Mouse (Mus musculus): Measurements from ENCODE around the gene Ube2v1.

Gene Ube2v1

DNA sequence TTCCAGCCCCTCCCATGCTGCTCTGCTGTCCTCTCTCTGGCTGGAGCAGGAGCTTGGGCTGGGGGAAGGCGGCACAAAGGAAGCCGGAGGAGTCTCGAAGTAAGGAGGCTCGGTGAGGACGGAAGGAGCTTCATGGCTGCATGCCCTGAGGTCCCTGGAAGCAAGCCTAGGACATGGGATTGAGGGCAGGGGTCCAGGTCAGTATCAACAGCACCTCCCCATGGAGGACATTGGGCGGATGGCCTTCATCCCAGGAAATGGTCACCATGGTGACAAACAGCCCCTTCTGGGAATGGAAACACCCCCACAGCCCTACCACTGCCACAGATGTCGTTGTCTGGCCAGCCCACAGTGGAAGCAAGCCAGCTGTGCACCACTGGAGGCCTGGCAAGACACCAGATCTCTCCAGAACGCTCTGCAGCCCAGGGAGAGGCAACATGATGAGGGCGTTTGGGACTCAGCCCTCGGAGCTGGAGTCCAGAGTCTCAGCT, 37.4 kb downstream of the Ube2v1 start:
- no peak for DNase-seq (ENCODE audit: low read depth in 2 of 2, low spot score in 2 of 2)

- DNase-seq (ENCODE audit: low read depth in 2 of 2, low spot score in 2 of 2), result no peak
Measured at GRCm38 (mm10) chr2:167593551-167594250, 38.2 kb downstream of the Ube2v1 start.

DNA sequence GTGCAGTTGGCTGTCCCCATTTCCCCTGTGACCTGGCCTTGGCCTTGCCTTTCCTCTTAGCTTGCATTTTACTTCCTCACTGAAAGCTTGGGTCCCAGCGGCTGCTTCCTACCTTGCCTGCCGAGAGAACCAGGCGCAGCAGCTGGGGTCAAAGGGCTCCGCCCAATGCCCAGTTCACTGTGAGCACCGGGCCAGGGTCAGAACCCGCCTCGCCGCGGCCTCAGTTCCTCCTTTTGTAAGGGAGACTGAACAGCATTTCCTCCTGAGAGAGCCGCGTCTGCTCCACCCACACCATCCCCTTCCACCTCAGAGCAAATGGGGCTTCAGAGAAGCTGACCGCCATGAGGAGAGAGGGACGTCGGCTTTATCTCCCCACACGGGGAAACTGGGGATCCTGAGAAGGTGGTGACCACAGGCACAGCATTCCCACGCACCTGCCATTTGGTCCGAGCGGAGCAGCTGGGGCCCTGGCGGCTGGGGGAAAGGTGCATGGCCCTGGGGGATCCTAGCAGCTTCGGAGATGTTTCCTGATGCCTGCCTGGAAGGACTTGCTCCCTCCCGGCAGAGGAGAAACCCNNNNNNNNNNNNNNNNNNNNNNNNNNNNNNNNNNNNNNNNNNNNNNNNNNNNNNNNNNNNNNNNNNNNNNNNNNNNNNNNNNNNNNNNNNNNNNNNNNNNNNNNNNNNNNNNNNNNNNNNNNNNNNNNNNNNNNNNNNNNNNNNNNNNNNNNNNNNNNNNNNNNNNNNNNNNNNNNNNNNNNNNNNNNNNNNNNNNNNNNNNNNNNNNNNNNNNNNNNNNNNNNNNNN, 42.9 kb downstream of the Ube2v1 start:
- peak; percentile 18 to 19 for DNase-seq (ENCODE audit: low read depth in 2 of 2, low spot score in 2 of 2)

GRCm38 (mm10) chr2:167586976-167587375, 44.9 kb downstream of the Ube2v1 start:
- DNase-seq (ENCODE audit: low read depth in 2 of 2, low spot score in 2 of 2), result no peak

DNA sequence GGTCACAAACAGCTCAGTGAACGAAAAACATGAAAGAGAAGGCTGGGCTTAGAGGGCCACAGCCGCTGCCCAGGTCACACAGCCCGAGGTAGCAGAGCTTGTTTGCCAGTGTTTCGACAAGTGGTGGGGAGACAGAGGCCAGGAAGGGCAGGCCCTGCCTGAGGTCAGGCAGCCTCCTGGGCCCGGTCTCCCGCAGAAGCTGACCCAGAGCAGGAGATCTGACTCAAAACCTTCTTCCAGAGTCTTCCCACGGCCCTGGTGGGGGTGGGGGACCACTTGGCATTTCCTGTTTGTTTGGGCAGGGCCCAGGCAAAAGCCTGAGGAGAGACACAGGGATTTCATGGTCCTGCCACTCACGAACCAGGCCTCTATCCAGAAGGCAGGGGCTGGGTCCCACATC, 45.9 kb downstream of the Ube2v1 start:
- DNase-seq (ENCODE audit: low read depth in 2 of 2, low spot score in 2 of 2), result no peak

DNA sequence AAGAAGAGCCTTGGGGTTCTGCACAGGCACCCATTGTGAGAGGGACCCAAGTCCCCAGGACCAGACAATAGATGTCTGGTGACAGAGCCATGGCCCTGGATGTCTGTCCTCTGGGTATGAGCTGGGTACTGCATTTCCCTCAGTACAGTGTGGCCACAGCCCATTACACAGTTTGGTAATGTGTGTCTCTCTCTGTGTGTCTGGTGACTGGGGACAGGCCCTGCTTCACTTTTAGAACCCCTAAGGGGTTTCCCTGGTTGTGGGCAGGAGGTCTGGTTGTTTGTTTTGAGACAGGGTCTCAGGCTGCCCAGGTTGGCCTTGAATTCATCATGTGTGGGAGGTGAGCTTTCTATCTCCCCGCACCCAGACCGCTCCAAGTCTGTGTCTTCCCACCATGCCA, 46.6 kb downstream of the Ube2v1 start:
- no peak for DNase-seq (ENCODE audit: low read depth in 2 of 2, low spot score in 2 of 2)

GRCm38 (mm10) chr2:167583161-167583952, 48.5 kb downstream of the Ube2v1 start:
- no peak for DNase-seq (ENCODE audit: low read depth in 2 of 2, low spot score in 2 of 2)

GRCm38 (mm10) chr2:167578521-167578920, 53.4 kb downstream of the Ube2v1 start:
- no peak for DNase-seq (ENCODE audit: low read depth in 2 of 2, low spot score in 2 of 2)

DNA sequence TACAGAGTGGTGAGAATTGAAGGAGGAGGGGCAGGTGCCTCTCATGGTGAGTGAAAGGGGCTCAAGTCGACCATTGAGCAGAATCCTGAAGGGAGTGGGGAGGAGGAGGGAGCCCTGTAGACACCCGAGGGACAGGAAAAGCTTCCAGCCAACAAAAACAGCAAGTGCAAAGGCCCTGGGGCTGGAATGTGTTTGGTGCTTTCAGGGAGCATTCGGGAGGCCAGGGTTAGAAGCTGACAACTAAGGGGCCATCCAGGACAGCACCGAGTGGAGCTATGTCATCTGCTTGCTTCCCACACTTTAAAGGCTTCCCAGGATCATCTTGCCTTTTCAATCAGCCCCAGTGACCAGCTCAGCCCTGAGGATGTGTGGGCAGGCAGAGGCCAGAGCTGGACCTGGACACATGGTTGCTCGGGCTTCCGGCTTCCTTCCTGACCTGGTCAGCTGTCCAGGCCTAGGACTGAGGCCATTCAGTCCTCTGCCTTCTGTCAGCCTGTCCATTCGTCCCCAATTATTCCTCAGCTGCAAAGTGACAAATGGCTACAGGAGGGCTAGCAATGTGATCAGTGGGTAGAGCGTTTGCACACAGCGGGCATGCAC, 54.6 kb downstream of the Ube2v1 start:
- DNase-seq (ENCODE audit: low read depth in 2 of 2, low spot score in 2 of 2), result no peak

DNA sequence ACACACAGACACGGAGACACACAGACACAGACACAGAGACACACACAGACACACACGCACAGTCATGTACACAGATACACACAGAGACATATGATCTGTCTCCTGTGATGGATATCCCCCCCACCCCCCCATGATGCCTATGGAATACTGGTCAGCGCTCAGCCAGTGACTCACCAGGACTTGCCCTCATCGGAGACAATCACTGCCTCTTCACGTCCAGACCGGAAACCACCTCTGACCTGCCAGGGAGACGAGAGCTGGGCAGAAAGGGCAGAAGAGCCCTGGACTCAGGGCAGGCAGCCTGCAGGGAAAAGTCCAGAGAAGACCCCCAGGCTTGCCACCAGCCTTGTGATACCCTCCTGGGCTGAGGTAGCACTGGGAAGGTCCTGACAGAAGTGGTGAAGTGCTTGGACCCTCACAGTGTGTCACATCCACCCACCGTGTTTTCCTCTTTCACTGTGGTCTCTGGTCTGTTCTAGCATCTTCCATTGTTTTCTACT, 55.7 kb downstream of the Ube2v1 start:
- no peak for DNase-seq (ENCODE audit: low read depth in 2 of 2, low spot score in 2 of 2)

GRCm38 (mm10) chr2:167575581-167575980, 56.3 kb downstream of the Ube2v1 start:
- no peak for DNase-seq (ENCODE audit: low read depth in 2 of 2, low spot score in 2 of 2)

GRCm38 (mm10) chr2:167574814-167575213, 57.1 kb downstream of the Ube2v1 start:
- DNase-seq (ENCODE audit: low read depth in 2 of 2, low spot score in 2 of 2), result no peak

GRCm38 (mm10) chr2:167571442-167572220, 60.3 kb downstream of the Ube2v1 start:
- DNase-seq (ENCODE audit: low read depth in 2 of 2, low spot score in 2 of 2), result no peak

DNA sequence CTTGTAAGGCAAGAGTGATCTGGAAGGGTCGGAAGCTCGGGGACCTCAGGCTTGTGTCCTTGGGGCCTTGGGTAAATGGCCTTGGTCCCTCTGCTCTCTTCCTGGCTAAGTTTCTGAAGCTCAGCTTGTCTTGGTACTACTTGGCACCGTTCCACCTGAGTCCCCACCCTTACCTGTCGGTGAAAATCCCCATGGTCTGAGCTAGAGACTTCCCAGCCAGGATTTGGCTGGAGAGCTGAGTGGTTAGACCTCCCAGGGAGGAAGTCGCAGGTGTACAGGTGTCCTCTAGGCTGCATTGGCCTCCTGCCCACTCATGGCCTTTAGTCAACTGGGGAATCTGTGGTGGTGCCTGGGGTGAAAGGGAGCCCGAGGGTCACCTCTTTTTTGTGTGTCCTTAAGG, 61.1 kb downstream of the Ube2v1 start:
- no peak for DNase-seq (ENCODE audit: low read depth in 2 of 2, low spot score in 2 of 2)

- DNase-seq (ENCODE audit: low read depth in 2 of 2, low spot score in 2 of 2), result no peak
Measured at GRCm38 (mm10) chr2:167569934-167570651, 61.8 kb downstream of the Ube2v1 start.

- no peak for DNase-seq (ENCODE audit: low read depth in 2 of 2, low spot score in 2 of 2)
Measured at GRCm38 (mm10) chr2:167568112-167568511, 63.8 kb downstream of the Ube2v1 start.

- no peak for DNase-seq (ENCODE audit: low read depth in 2 of 2, low spot score in 2 of 2)
Measured at GRCm38 (mm10) chr2:167565682-167566081, 66.2 kb downstream of the Ube2v1 start.

DNA sequence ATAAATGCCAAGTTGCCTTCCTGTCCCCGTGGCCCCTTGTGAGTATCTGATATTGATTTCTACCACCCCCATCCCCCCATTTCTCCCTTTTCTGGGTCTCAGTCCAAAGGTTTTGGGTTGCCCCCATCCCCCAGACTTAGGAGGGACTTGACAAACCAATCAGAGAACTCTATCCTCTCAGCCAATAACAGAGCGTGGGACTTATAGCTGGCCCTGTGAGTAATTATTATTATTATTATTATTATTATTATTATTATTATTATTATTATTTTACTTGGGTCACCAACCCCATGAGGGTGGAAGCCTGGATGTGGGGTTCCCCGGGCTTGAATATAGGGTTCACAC, 66.6 kb downstream of the Ube2v1 start:
- no peak for DNase-seq (ENCODE audit: low read depth in 2 of 2, low spot score in 2 of 2)

DNA sequence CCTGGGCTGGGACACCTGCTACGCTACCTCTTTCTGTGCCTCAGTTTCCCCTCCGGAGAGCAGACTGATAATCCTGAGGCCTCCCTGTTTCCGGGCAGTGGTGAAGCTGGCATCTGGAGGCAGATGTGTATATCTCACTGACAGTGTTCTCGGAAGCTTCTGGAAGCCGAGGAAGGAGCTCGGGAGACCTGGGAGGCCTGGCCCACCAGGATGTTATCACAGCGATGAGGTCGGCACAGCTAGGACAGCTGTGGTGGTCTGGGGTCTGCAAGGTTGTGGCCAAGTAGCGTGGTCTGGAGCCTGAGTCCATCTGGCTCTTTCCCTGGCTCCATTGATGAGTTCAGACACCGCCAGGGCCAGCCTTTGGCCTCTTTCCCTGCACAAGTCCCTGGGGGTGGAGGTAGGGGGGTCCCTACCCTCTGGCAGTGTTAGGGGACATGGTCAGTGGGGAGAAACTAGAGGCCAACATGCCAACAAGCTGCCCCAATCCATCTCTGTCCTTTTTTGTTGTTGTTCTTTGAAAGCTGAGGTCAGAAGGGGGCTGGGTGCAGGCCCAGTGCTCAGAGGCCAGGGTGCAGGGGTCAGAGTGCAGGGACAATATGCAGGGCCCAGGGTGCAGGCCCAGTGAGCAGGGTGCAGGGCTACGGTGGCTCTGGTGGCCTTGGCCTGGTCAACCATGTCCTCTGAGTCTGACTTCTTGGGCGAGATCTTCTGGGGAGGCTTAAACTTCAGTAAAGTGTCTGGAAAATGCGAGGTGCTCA, 67.2 kb downstream of the Ube2v1 start:
- no peak for DNase-seq (ENCODE audit: low read depth in 2 of 2, low spot score in 2 of 2)
